Mouse (Mus musculus) bone marrow macrophage, adult 2 months (primary cell): Measurements from ENCODE around the gene Ptgis.

Source experiments
- CTCF ChIP-seq: IDR thresholded peaks from 2 replicates; pipeline ENCODE4 v1.5.1; 2012; ENCODE audit warnings: low read depth, mild to moderate bottlenecking, low read length, moderate library complexity
- POLR2A ChIP-seq: IDR thresholded peaks from 2 replicates; pipeline ENCODE4 v1.6.1; 2012; ENCODE audit warnings: mild to moderate bottlenecking, low read depth, low read length, borderline replicate concordance

- TF ChIP-seq POLR2A: no peak
- TF ChIP-seq CTCF: no peak
Observed at GRCm38 (mm10) chr2:167167515-167168212, 72.7 kb downstream of the Ptgis start.
